Mouse (Mus musculus) forebrain, embryonic 14.5 days (tissue): ENCODE measurements around the gene Adora3. TPM values are rescaled to one million over a fixed set of nuclear protein-coding genes. Genes with fewer than 3 reads are reported as not detected.

Source experiments
- ATAC-seq: fragments of 200-750 bp; cut with Nextera tagmentation; 2 replicates; pipeline ENCODE4 v1.8.0; 2017; ENCODE audit warnings: mild to moderate bottlenecking, moderate library complexity
- DNase-seq: peaks from one replicate; pipeline ENCODE4 v3.0.0-alpha.2; 2015; ENCODE audit warnings: low spot score
- H3K27ac ChIP-seq: fragments of 300-500 bp; sonication (generic); 2 replicates; pipeline ENCODE4 v1.5.1; 2014; ENCODE audit warnings: low read depth, mild to moderate bottlenecking, control low read depth, low read length, moderate library complexity
- H3K27me3 ChIP-seq: fragments of 300-500 bp; sonication (generic); replicated peaks from 2 replicates; pipeline ENCODE4 v1.6.1; 2014; ENCODE audit warnings: low read length, control low read depth, mixed read lengths; ENCODE audit not compliant: control insufficient read depth, insufficient read depth
- H3K36me3 ChIP-seq: fragments of 300-500 bp; sonication (generic); 2 replicates; pipeline ENCODE4 v1.6.1; 2014; ENCODE audit warnings: low read length, control low read depth; ENCODE audit not compliant: control insufficient read depth, insufficient read depth
- H3K4me1 ChIP-seq: fragments of 300-500 bp; sonication (generic); 2 replicates; pipeline ENCODE4 v1.6.1; 2014; ENCODE audit warnings: antibody characterized with exemption, low read length, control low read depth; ENCODE audit not compliant: control insufficient read depth, insufficient read depth
- H3K4me2 ChIP-seq: fragments of 300-500 bp; sonication (generic); 2 replicates; pipeline ENCODE4 v1.6.1; 2014; ENCODE audit warnings: mild to moderate bottlenecking, control low read depth, low read length
- H3K4me3 ChIP-seq: fragments of 300-500 bp; sonication (generic); 2 replicates; pipeline ENCODE4 v1.5.1; 2014; ENCODE audit warnings: low read depth, low read length, control low read depth
- H3K9ac ChIP-seq: fragments of 300-500 bp; sonication (generic); 2 replicates; pipeline ENCODE4 v1.6.1; 2014; ENCODE audit warnings: mild to moderate bottlenecking, low read length, control low read depth, moderate library complexity
- H3K9me3 ChIP-seq: fragments of 300-500 bp; sonication (generic); replicated peaks from 2 replicates; pipeline ENCODE4 v1.6.1; 2016; ENCODE audit warnings: low read length, control low read depth, mixed read lengths; ENCODE audit not compliant: control insufficient read depth
- WGBS: fragments of 180-500 bp; shearing (Covaris S2); extraction: QIAGEN DNeasy Blood & Tissue Kit; methylation state at CpG from one replicate; pipeline ENCODE4 v1.1.7; 2014; 5-methylcytosine and 5-hydroxymethylcytosine counted together
- polyA plus RNA-seq: library from polyadenylated mRNA; unstranded; fragments of >200 nt; fragmentation: Nextera tagmentation; extraction: Ambion mirVana; gene quantifications from 2 replicates; pipeline ENCODE4 v1.2.1, GENCODE M21; 2014

Gene Adora3
- polyA plus RNA-seq, result 0.11 and 0.28 TPM in 2 replicates

DNA sequence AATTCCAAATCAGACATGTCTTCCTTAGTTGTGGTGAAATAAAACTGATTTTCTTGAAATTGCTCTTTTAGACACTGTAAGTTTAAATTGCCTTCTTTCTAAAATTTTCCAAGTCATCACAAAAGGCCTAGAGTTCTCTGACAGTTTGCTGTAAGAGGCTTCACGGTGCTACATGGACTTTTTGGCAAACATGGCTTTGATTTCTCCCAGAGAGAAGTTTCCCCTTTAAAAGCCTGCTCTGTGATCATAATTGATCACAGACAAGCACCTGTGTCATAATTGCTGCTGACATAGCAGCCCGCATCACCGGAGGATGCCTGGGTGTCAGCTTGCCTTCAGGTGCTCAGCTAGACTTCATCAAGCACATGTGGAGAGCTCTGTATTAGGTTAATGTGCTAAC, at the start of gene Adora3, which contains the start of gene Tmigd3:
Gene Adora3, plus strand, starts transcription at position 301 of the 400 bp plus-strand sequence.
Gene Tmigd3, plus strand, starts transcription at position 346 of the 400 bp plus-strand sequence.
- Histone ChIP-seq H3K4me2 (no peak within 1 kb of the TSS), H3K9me3 (no peaks in the 10 kb centered on the region), H3K9ac (no peak within 1 kb of the TSS), H3K36me3 (no peaks in the 10 kb centered on the region), H3K27me3 (no peaks in the 10 kb centered on the region), H3K4me1 (peaks cover 3% of the 10 kb centered on the region; the same call in 1 of the 2 replicates), H3K4me3 (no peak within 1 kb of the TSS), H3K27ac (no peak within 1 kb of the TSS)
- ATAC-seq (no peak), DNase-seq (no peak)
- 86% methylated on average over 3 of the region's 3 CpGs for WGBS

DNA sequence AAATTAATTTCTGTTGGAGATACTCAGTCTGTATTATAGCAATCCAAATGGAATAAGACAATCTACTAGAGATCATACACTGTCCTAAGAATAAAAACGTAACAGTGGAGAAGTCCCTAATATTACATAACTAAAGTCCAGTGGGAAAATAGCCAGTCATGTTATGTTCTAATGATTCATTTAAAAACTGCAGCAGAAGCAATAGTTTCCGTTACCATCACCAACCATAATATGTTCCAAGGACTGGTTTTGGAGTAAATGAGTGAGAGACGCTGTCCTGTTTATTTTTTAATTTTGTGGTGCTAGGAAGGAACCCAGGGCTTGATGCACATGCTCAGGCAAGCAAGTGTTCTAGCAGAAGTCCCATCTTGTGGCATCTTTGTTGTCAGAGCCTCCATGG, 49.2 kb upstream of the Adora3 start:
- ATAC-seq (no peak), DNase-seq (no peak)
- H3K27ac ChIP-seq, result no peak overlapping the region
- H3K4me2 ChIP-seq, result no peak overlapping the region
- no peak overlapping the region for H3K9ac ChIP-seq
- no peaks in the 10 kb centered on the region for H3K9me3 ChIP-seq
- no peak overlapping the region for H3K4me3 ChIP-seq
- no peaks in the 10 kb centered on the region for H3K36me3 ChIP-seq
- no peaks in the 10 kb centered on the region for H3K27me3 ChIP-seq
- no peaks in the 10 kb centered on the region for H3K4me1 ChIP-seq
- WGBS, result 90% methylated on average over 3 of the region's 3 CpGs

DNA sequence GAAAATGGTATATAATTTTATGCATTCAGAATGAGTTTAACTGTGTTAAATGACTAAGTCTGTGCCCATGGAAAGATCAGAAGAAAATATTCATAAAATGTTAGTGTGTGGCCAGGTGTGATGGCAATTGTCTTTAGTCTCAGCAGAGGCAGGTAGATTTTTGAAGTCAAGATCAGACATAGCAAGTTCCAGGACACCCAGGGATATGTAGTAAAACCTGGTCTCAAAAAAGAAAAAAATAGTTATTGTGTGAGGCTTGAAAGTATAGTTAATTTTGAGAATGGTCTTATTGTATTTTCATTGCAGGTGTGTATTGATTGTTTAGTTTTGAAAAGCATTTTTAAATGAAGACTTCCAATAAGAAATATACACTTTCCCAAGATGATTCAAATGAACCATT, 47.0 kb upstream of the Adora3 start:
- ATAC-seq (no peak), DNase-seq (no peak)
- Histone ChIP-seq H3K36me3 (no peaks in the 10 kb centered on the region), H3K9ac (no peak overlapping the region), H3K27ac (no peak overlapping the region), H3K4me2 (no peak overlapping the region), H3K27me3 (no peaks in the 10 kb centered on the region), H3K4me1 (no peaks in the 10 kb centered on the region), H3K4me3 (no peak overlapping the region), H3K9me3 (no peaks in the 10 kb centered on the region)

DNA sequence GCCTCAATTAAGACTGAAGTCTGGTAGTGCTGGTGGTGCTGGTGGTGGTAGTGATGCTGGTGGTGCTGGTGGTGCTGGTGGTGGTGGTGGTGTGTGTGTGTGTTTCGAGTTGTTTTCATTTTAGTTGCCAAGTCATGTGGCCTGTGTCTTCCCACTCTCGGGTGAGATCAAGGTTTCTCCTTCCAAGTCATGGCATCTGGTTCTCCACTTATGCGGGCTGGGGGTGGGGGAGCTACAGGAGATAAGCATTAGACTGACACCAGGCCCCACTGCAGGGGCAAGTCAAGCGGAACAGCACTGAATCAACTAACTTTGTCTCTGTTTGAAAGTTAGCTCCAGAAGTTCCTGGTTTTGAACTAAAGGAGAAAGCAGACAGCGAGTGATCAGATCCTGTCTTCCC, 46.6 kb upstream of the Adora3 start:
- no peaks in the 10 kb centered on the region for H3K27me3 ChIP-seq
- no peaks in the 10 kb centered on the region for H3K36me3 ChIP-seq
- no peak overlapping the region for H3K4me3 ChIP-seq
- DNase-seq, result no peak
- H3K4me2 ChIP-seq, result no peak overlapping the region
- no peak for ATAC-seq
- no peaks in the 10 kb centered on the region for H3K4me1 ChIP-seq
- H3K27ac ChIP-seq, result no peak overlapping the region
- H3K9ac ChIP-seq, result no peak overlapping the region
- no peaks in the 10 kb centered on the region for H3K9me3 ChIP-seq
- WGBS, result 66% methylated on average over 5 of the region's 5 CpGs

DNA sequence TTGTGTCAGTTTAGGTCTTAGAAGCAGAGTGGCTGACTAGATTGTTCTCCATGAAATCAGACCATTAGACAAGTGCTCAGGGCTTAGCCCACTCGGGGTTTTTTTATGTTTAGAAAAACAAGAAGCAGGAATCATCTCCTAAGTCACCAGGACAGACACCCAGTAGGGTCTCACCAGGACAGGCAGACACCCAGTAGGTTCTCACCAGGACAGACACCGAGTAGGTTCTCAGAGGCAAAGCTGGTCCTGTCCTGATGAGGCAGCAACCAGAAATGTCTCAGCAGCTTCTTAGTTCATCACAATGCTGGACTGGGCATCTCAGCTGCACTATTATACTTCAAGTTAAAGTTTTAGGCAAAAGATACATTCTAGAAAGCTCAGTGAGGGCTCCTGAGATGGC, 46.0 kb upstream of the Adora3 start:
- 65% methylated on average over 2 of the region's 2 CpGs for WGBS
- Histone ChIP-seq H3K4me2 (no peak overlapping the region), H3K4me3 (no peak overlapping the region), H3K27me3 (no peaks in the 10 kb centered on the region), H3K36me3 (no peaks in the 10 kb centered on the region), H3K27ac (no peak overlapping the region), H3K4me1 (no peaks in the 10 kb centered on the region), H3K9ac (no peak overlapping the region), H3K9me3 (no peaks in the 10 kb centered on the region)
- no peak for DNase-seq
- ATAC-seq, result no peak

DNA sequence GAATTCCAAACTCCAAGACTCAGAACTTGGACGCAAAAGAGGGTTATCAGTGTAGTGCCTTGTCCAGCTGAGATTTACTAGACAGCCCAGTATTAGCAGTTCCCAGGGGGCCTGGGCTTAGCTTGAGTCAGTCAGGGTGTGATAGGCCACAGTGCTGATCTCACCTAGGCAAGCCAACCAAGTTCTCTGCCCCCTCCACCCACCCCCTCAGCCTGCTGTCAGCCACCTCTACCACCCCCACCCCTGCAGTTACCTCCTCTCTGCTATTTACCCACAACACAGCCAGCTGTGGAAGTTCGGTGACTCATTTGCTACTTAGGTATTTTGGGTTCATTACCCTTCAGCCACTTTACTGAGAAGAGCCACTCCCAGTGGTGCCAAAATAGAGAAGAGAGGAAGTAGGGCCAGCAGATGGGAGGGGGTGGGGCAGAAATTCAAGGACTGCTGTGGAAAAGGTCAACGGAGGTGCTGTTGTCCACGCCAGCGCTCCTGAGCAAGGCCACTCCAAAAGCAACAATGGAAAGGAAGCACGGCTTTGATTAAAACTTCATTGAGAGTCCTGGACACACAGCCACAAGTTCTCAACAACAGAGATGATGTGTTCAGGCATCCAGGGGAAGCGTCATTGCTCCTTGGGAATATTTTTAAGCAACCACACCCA, 45.0 kb upstream of the Adora3 start:
- Histone ChIP-seq H3K27me3 (no peaks in the 10 kb centered on the region), H3K27ac (no peak overlapping the region), H3K4me1 (no peaks in the 10 kb centered on the region), H3K9me3 (no peaks in the 10 kb centered on the region), H3K4me2 (no peak overlapping the region), H3K4me3 (no peak overlapping the region), H3K36me3 (no peaks in the 10 kb centered on the region), H3K9ac (no peak overlapping the region)
- DNase-seq (no peak), ATAC-seq (no peak)
- WGBS, result 77% methylated on average over 7 of the region's 7 CpGs

DNA sequence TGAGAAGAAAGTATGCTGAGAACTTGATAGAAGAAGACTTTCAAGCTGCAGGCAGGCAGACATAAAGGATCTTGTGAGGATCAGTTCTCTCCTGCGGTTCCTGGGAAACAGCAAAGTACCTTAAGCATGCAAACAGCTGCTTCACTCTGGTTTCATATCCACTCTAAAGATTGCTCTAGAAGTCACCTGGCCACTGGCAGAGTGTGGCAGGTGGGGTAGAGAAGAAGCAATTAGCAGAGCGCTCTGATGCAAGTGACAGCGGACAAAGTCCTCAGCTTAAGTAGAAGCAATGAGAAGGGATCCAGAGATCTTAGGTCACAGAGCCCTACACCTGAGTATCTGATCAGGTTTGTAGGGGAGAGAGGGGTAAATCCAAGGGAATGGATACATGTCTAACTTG, 39.1 kb upstream of the Adora3 start:
- no peak for DNase-seq
- Histone ChIP-seq H3K9me3 (no peaks in the 10 kb centered on the region), H3K4me2 (no peak overlapping the region), H3K4me1 (no peaks in the 10 kb centered on the region), H3K36me3 (no peaks in the 10 kb centered on the region), H3K9ac (no peak overlapping the region), H3K27ac (no peak overlapping the region), H3K4me3 (no peak overlapping the region), H3K27me3 (no peaks in the 10 kb centered on the region)
- no peak for ATAC-seq
- WGBS, result 96% methylated on average over 3 of the region's 3 CpGs

DNA sequence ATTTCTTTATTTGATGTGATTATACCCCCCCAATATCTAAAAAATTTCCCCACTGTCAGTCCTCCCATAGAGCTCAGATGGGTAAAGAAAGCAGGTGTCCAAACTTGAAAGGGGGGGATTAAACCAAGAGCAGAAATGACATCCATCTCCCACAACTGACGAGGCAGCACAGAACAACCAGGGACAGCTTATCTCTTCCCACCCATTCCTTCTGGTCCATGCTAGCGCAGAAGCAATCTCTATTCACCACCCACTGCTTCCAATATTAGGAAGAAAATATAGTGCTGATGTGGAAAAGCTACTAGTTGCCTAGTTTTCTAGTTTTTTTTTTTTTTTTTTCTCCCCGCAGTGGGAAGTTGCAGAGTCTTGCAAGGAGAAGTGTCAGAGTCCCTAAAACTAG, 34.8 kb upstream of the Adora3 start:
- ATAC-seq (no peak), DNase-seq (no peak)
- H3K9ac ChIP-seq, result no peak overlapping the region
- H3K4me2 ChIP-seq, result no peak overlapping the region
- H3K4me3 ChIP-seq, result no peak overlapping the region
- H3K9me3 ChIP-seq, result no peaks in the 10 kb centered on the region
- 77% methylated on average over 3 of the region's 3 CpGs for WGBS
- no peaks in the 10 kb centered on the region for H3K36me3 ChIP-seq
- no peak overlapping the region for H3K27ac ChIP-seq
- no peaks in the 10 kb centered on the region for H3K4me1 ChIP-seq
- H3K27me3 ChIP-seq, result no peaks in the 10 kb centered on the region

DNA sequence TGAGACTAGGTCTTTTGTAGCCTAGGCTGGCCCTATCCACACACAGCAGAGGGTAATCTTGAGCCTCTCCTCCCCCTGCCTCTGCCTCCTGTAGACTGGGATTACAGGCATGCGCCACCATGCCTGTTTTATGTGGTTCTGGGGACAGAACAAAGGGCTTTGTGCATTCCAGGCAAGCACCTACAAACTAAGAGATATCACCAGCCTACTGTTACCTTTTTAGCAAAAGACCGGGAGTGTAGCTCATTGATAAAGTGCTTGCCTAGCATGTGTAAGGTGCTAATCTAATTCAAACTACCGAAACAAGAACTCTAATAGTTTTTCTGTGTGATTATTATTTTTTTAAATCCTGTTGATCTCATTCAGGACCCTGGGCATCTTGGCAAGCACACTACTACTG, 33.8 kb upstream of the Adora3 start:
- Histone ChIP-seq H3K4me3 (no peak overlapping the region), H3K9ac (no peak overlapping the region), H3K36me3 (no peaks in the 10 kb centered on the region), H3K27me3 (no peaks in the 10 kb centered on the region), H3K9me3 (no peaks in the 10 kb centered on the region), H3K4me1 (no peaks in the 10 kb centered on the region), H3K27ac (no peak overlapping the region), H3K4me2 (no peak overlapping the region)
- ATAC-seq, result no peak
- WGBS, result 91% methylated on average over 3 of the region's 3 CpGs
- DNase-seq, result no peak
